Mouse (Mus musculus): ENCODE data around the gene Olfr1033.
"Not testable (repeated sequence)": the region's sequence is repeated elsewhere in the genome, so short reads cannot be mapped to it uniquely, and the experiment has no call there.

Olfr1033 gene

GRCm38 (mm10) chr2:86020406-86020805 lies at the start of gene Olfr1033:
TSS of gene Olfr1033 (plus strand) at chr2:86020633.
- not testable (repeated sequence) for DNase-seq (ENCODE audit: low spot score)

- no peak for DNase-seq (ENCODE audit: low spot score)
Measured at GRCm38 (mm10) chr2:85973595-85973994, 46.8 kb upstream of the Olfr1033 start, which contains the start of gene Olfr1029. TSS of gene Olfr1029 (plus strand) at chr2:85973895.

DNA sequence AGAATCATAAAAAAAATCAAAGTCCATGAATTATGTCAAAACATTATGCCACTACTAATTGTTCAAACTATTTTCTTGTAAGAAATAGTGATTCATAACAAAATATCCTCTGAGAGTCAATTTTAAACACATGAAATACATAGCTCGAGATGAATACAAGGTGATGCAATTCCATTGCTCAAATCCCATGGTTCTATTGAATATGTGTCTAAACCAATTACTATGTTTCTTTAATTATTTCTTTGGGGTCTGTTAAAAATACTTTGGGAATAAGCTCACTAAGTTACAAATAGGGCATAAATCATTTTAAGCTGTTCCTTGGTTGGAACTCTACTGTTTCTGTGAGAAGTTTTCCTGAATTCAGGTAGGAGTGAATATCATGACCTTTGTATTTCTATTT lies 41.5 kb upstream of the Olfr1033 start, which contains the start of gene Olfr1030:
TSS of gene Olfr1030 (plus strand) at position 301 of the 400 bp plus-strand sequence.
- no peak for DNase-seq (ENCODE audit: low spot score)

- no peak for DNase-seq (ENCODE audit: low spot score)
Measured at GRCm38 (mm10) chr2:85990004-85990403, 30.4 kb upstream of the Olfr1033 start, which contains the start of gene Olfr1031. TSS of gene Olfr1031 (plus strand) at chr2:85990304.

DNA sequence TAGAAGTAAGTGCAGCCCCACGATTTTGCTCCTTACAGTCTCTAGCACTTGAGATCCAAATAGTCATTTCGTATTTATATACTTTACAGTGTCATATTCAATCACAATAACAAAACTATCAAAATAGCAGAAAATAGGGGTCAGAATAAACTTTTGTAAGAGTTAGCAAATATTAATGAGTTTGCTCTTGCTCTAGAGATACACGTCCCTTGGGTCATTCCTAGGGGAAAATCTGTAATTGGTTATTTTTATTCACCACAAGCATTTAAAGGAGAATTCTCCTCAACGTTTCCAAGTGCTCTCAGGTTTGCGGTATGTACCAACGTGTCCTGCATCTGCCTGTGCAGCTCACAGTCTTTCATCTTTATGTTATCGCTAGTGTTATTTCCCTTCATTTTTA lies 15.2 kb upstream of the Olfr1033 start, which contains the start of gene Olfr1032:
TSS of gene Olfr1032 (plus strand) at position 301 of the 400 bp plus-strand sequence.
- no peak for DNase-seq (ENCODE audit: low spot score)

DNA sequence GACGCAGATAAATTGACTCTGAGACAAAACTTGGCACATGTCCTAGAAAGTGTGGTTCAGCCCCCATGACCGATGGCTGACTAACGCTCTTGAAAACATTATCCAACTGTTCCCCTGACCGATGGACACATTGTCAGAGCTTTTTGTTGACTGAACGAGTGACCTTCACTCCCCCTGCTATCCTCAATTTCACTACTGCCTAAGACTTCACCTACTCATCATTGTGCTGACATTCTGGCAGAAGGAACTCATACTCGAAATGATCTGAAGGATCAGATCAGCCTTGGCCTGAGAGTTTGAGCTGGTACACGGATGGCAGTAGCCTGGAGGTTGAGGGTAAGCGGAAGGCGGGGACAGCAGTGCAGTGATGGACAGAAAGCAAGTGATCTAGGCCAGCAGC lies 1.1 kb downstream of the Olfr1033 start:
- DNase-seq (ENCODE audit: low spot score): not testable (repeated sequence)

DNA sequence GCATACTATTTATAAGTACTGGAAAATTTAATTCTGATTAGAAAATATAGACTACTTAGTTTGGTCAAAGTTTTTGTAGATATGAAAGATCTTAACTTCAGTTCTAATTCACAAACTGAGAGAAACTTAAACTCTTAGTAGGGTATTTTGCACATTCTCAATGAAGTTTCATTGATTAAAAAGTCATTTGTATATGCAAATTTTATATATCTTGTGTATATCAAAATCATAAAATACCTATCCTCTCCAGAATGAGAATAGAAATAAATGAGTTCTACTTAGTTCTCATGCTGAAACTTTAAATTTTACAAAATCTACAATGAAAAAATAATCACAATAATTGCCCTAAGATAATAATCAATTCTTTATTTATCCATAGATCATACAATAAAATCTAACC lies 25.1 kb downstream of the Olfr1033 start, which contains the start of gene Olfr1034:
TSS of gene Olfr1034 (plus strand) at position 301 of the 400 bp plus-strand sequence.
- DNase-seq (ENCODE audit: low spot score): no peak

DNA sequence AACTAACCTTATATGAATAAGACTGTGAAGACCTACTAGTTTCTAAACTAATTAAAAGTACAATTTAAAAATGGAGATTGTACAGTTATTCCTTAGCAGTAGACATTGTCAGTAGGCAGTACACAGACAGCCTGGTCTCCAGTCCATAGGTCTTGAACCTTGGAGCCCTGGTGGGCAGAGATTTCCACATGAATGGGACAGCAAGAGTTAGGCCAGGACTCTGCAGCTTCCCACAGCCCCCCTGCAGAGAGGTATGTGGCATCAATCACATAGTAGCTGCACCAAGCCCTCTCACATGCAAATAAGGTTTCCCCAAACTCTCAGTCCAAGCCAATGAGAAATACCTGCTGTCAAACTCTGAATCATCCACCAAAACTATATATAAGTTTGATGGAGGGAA lies 30.3 kb downstream of the Olfr1033 start:
- not testable (repeated sequence) for DNase-seq (ENCODE audit: low spot score)

- not testable (repeated sequence) for DNase-seq (ENCODE audit: low spot score)
Measured at GRCm38 (mm10) chr2:86063766-86064165, 43.3 kb downstream of the Olfr1033 start.

DNA sequence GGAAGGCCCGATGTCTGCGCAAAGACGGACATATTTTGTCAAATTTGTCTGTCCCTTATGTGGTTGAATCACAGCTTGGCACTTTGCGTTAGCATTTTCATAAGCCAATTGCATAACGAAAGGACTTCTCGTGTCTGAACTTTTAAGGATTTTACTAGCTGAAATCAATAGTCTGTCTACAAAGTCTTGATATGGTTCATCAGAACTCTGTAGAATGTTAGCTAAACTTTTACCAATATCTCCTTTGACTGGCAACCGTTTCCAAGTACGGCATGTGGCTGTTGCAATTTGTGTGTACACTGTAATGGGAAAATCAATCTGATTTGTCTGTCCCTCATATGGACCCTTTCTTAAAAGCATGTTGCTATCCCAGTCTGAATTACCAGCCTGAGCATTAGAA lies 49.8 kb downstream of the Olfr1033 start:
- DNase-seq (ENCODE audit: low spot score): no peak

GRCm38 (mm10) chr2:86073692-86074091 lies 53.3 kb downstream of the Olfr1033 start, which contains the start of gene Olfr1036:
TSS of gene Olfr1036 (plus strand) at chr2:86073992.
- DNase-seq (ENCODE audit: low spot score): not testable (repeated sequence)

DNA sequence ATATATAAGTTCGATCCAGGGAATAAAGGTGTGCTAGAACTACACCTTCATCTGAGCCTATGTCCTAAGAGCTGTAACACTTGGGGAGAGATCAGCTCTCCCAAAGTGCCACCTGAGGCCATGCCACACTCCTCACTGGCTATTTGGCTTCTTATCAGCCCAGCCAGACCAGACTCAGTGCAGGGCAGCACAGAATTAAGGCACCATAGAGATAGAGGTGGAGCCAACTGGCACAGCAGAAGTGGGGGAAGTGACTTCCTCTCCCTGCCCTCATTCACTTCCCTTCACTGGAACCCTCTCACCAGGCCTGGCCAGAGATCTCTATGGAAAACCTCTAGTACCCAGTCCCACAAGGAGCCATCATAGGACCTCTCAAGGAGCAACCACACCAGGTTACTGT lies 60.0 kb downstream of the Olfr1033 start:
- not testable (repeated sequence) for DNase-seq (ENCODE audit: low spot score)

- no peak for DNase-seq (ENCODE audit: low spot score)
Measured at GRCm38 (mm10) chr2:86087285-86087684, 66.9 kb downstream of the Olfr1033 start, which contains the start of gene Olfr1037. TSS of gene Olfr1037 (minus strand) at chr2:86087385.

All from layer of hippocampus, adult 11-12 months (tissue).